Mouse (Mus musculus): ENCODE data around the gene Hnrnph1. TPM values are rescaled to one million over a fixed set of nuclear protein-coding genes. Genes with fewer than 3 reads are reported as not detected.
"Not testable (repeated sequence)": the region's sequence is repeated elsewhere in the genome, so short reads cannot be mapped to it uniquely, and the experiment has no call there.

Gene Hnrnph1
- polyA plus RNA-seq, 1 experiment from 2014 or later: 363 TPM

GRCm38 (mm10) chr11:50355395-50355794 lies 21.4 kb upstream of the Hnrnph1 start:
- WGBS: 56% methylated on average over 1 of the region's 1 CpGs
- Histone ChIP-seq H3K36me3 (no peaks in the 10 kb centered on the region), H3K4me2 (no peak overlapping the region), H3K27me3 (replicated peaks) (0 out of 2 replicates have a peak, but pooled peaks cover 3% of the 10 kb centered on the region), H3K4me3 (replicated peaks) (no peak overlapping the region), H3K9me3 (no peaks in the 10 kb centered on the region), H3K27ac (no peak overlapping the region), H3K4me1 (0 out of 2 replicates have a peak, but pooled peaks cover 4% of the 10 kb centered on the region), H3K9ac (no peak overlapping the region)
- no peak for ATAC-seq (ENCODE audit: insufficient read depth, low FRiP score, low read depth)

GRCm38 (mm10) chr11:50358950-50359861 lies 17.6 kb upstream of the Hnrnph1 start:
- H3K27me3 ChIP-seq (replicated peaks): 0 out of 2 replicates have a peak, but pooled peaks cover 3% of the 10 kb centered on the region
- peak overlapping the region; percentile 83 for H3K4me2 ChIP-seq
- no peaks in the 10 kb centered on the region for H3K9me3 ChIP-seq
- H3K27ac ChIP-seq: peak overlapping the region; percentile 38; the same call in 1 of the 2 replicates
- no peaks in the 10 kb centered on the region for H3K36me3 ChIP-seq
- H3K9ac ChIP-seq: peak overlapping the region; percentile 21
- ATAC-seq (ENCODE audit: insufficient read depth, low FRiP score, low read depth): peak; percentile 61
- H3K4me3 ChIP-seq (replicated peaks): peak overlapping the region; percentile 49
- 0 out of 2 replicates have a peak, but pooled peaks cover 4% of the 10 kb centered on the region for H3K4me1 ChIP-seq
- WGBS: 2% methylated on average over 74 of the region's 74 CpGs

DNA sequence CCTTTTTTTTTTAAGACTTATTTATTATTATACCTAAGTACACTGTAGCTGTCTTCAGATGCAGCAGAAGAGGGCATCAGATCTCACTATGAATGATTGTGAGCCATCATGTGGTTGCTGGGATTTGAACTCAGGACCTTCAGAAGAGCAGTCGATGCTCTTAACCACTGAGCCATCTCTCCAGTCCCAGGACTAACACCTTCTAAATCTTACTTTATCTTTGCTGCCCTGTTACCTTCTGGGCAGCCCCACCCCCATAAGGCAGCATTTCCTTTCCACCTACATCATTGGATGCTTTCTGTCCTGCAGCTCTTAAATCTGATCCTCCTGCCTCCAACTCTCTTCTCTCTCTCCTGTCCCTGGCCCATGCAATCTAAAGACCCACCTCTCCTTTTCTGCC lies 15.5 kb upstream of the Hnrnph1 start:
- H3K27ac ChIP-seq; ATAC-seq (ENCODE audit: insufficient read depth, low FRiP score, low read depth): not testable (repeated sequence)
- 79% methylated on average over 1 of the region's 1 CpGs for WGBS

DNA sequence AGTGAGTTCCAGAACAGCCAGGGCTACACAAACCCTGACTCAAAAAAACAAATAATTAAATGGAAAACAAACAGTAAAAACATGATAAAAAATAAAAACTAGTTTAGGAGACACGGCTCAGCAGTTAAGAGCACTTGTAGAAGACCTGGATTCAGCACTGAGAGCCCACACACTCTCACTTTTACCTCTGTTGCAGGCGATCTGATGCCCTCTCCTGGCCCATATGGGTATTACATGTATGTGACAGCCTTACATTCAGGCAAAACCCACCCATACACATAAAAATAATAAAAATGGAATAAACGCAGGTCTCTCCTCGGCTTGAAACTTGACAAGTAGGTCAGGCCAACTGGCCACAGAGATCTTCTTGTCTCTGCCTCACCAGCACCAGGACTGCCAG lies 12.2 kb upstream of the Hnrnph1 start:
- no peak overlapping the region for H3K4me3 ChIP-seq (replicated peaks)
- 0 out of 2 replicates have a peak, but pooled peaks cover 3% of the 10 kb centered on the region for H3K4me1 ChIP-seq
- H3K9ac ChIP-seq: no peak overlapping the region
- no peak for ATAC-seq (ENCODE audit: insufficient read depth, low FRiP score, low read depth)
- no peaks in the 10 kb centered on the region for H3K9me3 ChIP-seq
- H3K36me3 ChIP-seq: no peaks in the 10 kb centered on the region
- no peak overlapping the region for H3K4me2 ChIP-seq
- H3K27me3 ChIP-seq (replicated peaks): no peaks in the 10 kb centered on the region
- WGBS: 5% methylated on average over 4 of the region's 4 CpGs
- H3K27ac ChIP-seq: no peak overlapping the region

More for the DNA sequence above, 15.5 kb upstream of the Hnrnph1 start:
- H3K27me3 ChIP-seq (replicated peaks); H3K9me3 ChIP-seq; H3K9ac ChIP-seq; H3K4me1 ChIP-seq; H3K36me3 ChIP-seq; H3K4me3 ChIP-seq (replicated peaks); H3K4me2 ChIP-seq: not testable (repeated sequence)

DNA sequence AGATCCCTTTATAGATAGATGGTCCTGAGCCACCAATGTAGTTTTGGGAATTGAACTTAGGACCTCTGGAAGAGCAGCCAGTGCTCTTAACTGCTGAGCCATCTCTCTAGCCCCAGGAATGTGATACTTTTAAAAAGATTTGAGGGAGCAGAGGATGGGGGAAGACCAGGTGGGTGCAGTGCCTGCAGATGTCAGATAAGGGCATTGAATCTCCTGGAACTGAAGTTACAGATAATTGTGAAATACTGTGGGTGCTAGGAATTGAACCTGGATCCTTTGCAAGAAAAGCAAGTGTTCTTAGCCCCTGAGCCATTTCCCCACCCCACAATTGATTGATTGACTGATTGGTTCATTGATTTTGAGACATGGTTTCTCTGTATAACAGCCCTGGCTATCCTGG lies 11.5 kb upstream of the Hnrnph1 start:
- no peak overlapping the region for H3K27ac ChIP-seq
- no peak for ATAC-seq (ENCODE audit: insufficient read depth, low FRiP score, low read depth)

GRCm38 (mm10) chr11:50367531-50367930 lies 9.3 kb upstream of the Hnrnph1 start:
- Histone ChIP-seq H3K9me3 (no peaks in the 10 kb centered on the region), H3K27me3 (replicated peaks) (no peaks in the 10 kb centered on the region), H3K27ac (no peak overlapping the region), H3K36me3 (no peaks in the 10 kb centered on the region), H3K4me1 (no peaks in the 10 kb centered on the region), H3K9ac (no peak overlapping the region), H3K4me3 (replicated peaks) (no peak overlapping the region), H3K4me2 (no peak overlapping the region)
- no peak for ATAC-seq (ENCODE audit: insufficient read depth, low FRiP score, low read depth)
- 92% methylated on average over 9 of the region's 9 CpGs for WGBS

More for the DNA sequence above, 11.5 kb upstream of the Hnrnph1 start:
- Histone ChIP-seq H3K4me3 (replicated peaks) (no peak overlapping the region), H3K9ac (no peak overlapping the region), H3K4me1 (no peaks in the 10 kb centered on the region), H3K27me3 (replicated peaks) (no peaks in the 10 kb centered on the region), H3K36me3 (no peaks in the 10 kb centered on the region), H3K9me3 (no peaks in the 10 kb centered on the region), H3K4me2 (no peak overlapping the region)

DNA sequence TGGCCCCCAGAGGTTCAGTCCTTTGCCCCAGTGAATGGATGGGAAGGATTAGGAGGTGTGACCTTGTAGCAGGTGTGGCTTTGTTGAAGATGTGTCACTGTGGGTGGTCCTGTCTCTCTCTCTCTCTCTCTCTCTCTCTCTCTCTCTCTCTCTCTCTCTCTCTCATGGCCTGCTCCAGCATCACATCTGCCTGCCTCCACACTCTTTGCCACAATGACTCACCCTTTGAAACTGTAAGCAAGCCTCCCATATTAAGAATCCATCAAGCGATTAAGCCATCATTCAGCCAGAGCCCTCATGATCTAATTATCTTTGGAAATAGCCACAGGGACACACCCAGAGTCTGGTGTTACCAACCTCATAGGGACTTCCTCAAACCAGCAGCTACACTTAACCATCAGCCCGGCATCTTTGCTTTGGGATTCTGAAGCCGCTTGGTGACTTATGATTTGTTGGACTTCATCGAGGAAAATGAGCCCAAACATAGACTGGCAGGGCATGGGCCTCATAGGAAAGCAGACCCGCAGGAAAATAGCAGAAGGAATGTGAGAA lies 7.4 kb upstream of the Hnrnph1 start:
- Histone ChIP-seq H3K27ac (no peak overlapping the region), H3K36me3 (no peaks in the 10 kb centered on the region), H3K9ac (no peak overlapping the region), H3K4me3 (replicated peaks) (no peak overlapping the region), H3K27me3 (replicated peaks) (no peaks in the 10 kb centered on the region), H3K4me2 (no peak overlapping the region), H3K9me3 (no peaks in the 10 kb centered on the region), H3K4me1 (no peaks in the 10 kb centered on the region)
- 73% methylated on average over 5 of the region's 5 CpGs for WGBS
- ATAC-seq (ENCODE audit: insufficient read depth, low FRiP score, low read depth): no peak

DNA sequence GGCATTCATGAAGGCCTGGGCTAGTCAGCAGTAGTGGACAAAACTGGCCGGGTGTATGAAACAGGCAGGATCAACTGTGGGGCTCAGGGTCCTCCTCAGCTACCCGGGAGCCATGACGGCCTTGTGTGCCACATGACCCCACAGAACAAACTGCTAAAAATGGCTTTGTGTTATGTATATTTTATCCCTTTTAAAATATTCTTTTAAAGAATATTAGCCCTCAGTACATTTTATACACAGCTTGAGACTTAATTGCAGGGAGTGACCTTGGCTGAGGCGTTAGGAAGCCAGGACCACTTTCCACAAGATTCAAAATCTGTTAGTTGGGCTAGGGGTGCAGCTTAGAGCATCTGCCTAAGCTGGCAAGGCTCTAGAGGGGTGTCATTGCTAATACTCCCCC lies 5.8 kb upstream of the Hnrnph1 start:
- Histone ChIP-seq H3K27ac (no peak overlapping the region), H3K9me3 (no peaks in the 10 kb centered on the region), H3K4me2 (peak overlapping the region; percentile 61), H3K4me3 (replicated peaks) (peak overlapping the region; percentile 37; the same call in 1 of the 2 replicates), H3K27me3 (replicated peaks) (no peaks in the 10 kb centered on the region), H3K36me3 (no peaks in the 10 kb centered on the region), H3K9ac (no peak overlapping the region), H3K4me1 (no peaks in the 10 kb centered on the region)
- ATAC-seq (ENCODE audit: insufficient read depth, low FRiP score, low read depth): no peak
- 53% methylated on average over 4 of the region's 4 CpGs for WGBS

- Histone ChIP-seq H3K27me3 (replicated peaks) (no peaks in the 10 kb centered on the region), H3K4me1 (peaks cover 3% of the 10 kb centered on the region), H3K9ac (peak overlapping the region; percentile 49; the same call in 1 of the 2 replicates), H3K36me3 (no peaks in the 10 kb centered on the region), H3K4me2 (peak overlapping the region; percentile 61), H3K27ac (no peak overlapping the region), H3K4me3 (replicated peaks) (peak overlapping the region; percentile 37), H3K9me3 (no peaks in the 10 kb centered on the region)
- 3% methylated on average over 18 of the region's 18 CpGs for WGBS
- no peak for ATAC-seq (ENCODE audit: insufficient read depth, low FRiP score, low read depth)
Observed at GRCm38 (mm10) chr11:50371399-50371841, 5.4 kb upstream of the Hnrnph1 start.

- Histone ChIP-seq H3K27me3 (replicated peaks) (no peaks in the 10 kb centered on the region), H3K9me3 (no peaks in the 10 kb centered on the region), H3K4me3 (replicated peaks) (peak overlapping the region; percentile 37; the same call in 1 of the 2 replicates), H3K4me1 (peaks cover 4% of the 10 kb centered on the region), H3K27ac (no peak overlapping the region), H3K9ac (no peak overlapping the region), H3K36me3 (no peaks in the 10 kb centered on the region), H3K4me2 (peak overlapping the region; percentile 61)
- ATAC-seq (ENCODE audit: insufficient read depth, low FRiP score, low read depth): no peak
- WGBS: 90% methylated on average over 1 of the region's 1 CpGs
Observed at GRCm38 (mm10) chr11:50371911-50372310, 4.9 kb upstream of the Hnrnph1 start.

GRCm38 (mm10) chr11:50373086-50373485 lies 3.7 kb upstream of the Hnrnph1 start:
- Histone ChIP-seq H3K36me3 (no peaks in the 10 kb centered on the region), H3K27me3 (replicated peaks) (no peaks in the 10 kb centered on the region), H3K9me3 (no peaks in the 10 kb centered on the region), H3K9ac (no peak overlapping the region), H3K4me2 (no peak overlapping the region), H3K4me1 (peaks cover 4% of the 10 kb centered on the region), H3K27ac (no peak overlapping the region), H3K4me3 (replicated peaks) (no peak overlapping the region)
- no peak for ATAC-seq (ENCODE audit: insufficient read depth, low FRiP score, low read depth)

- Histone ChIP-seq H3K4me2 (no peak overlapping the region), H3K27me3 (replicated peaks) (no peaks in the 10 kb centered on the region), H3K4me3 (replicated peaks) (no peak overlapping the region), H3K36me3 (no peaks in the 10 kb centered on the region), H3K9me3 (no peaks in the 10 kb centered on the region), H3K4me1 (peaks cover 4% of the 10 kb centered on the region), H3K9ac (no peak overlapping the region), H3K27ac (no peak overlapping the region)
- no peak for ATAC-seq (ENCODE audit: insufficient read depth, low FRiP score, low read depth)
- 100% methylated on average over 1 of the region's 1 CpGs for WGBS
Observed at GRCm38 (mm10) chr11:50373621-50374020, 3.2 kb upstream of the Hnrnph1 start.

Data from stomach, embryonic 15.5 days (tissue).